Mouse (Mus musculus) myocyte (in vitro differentiated cells): ENCODE measurements around the gene Traf4.

Experiments used
- E2F4 ChIP-seq: IDR thresholded peaks from one replicate; pipeline ENCODE4 v1.6.1; 2011; ENCODE audit warnings: mild to moderate bottlenecking, control low read depth, moderate library complexity; ENCODE audit not compliant: insufficient read depth
- MAX ChIP-seq: IDR thresholded peaks from one replicate; pipeline ENCODE4 v1.6.1; 2011; ENCODE audit warnings: low read depth, mild to moderate bottlenecking, control low read depth
- MYOD1 ChIP-seq, 3 experiments: IDR thresholded peaks; one replicate each; pipeline ENCODE4 v1.6.1; 2011; ENCODE audit warnings: control low read depth in 2 of 3, low read depth in 2 of 3, mild to moderate bottlenecking in 2 of 3, moderate library complexity in 1 of 3; ENCODE audit not compliant: insufficient read length in 2 of 3, control insufficient read depth in 1 of 3
- MYOG ChIP-seq, 3 experiments: IDR thresholded peaks; one replicate each; pipeline ENCODE4 v1.6.1; 2011; ENCODE audit warnings: control low read depth in 2 of 3, low read depth in 2 of 3, mild to moderate bottlenecking in 2 of 3; ENCODE audit not compliant: insufficient read length in 2 of 3, control insufficient read depth in 1 of 3, insufficient read depth in 1 of 3
- POLR2A ChIP-seq: IDR thresholded peaks from one replicate; pipeline ENCODE4 v1.6.1; 2011; ENCODE audit warnings: low read depth, mild to moderate bottlenecking, control low read depth, moderate library complexity; ENCODE audit not compliant: insufficient read length
- POLR2AphosphoS2 ChIP-seq: IDR thresholded peaks from one replicate; pipeline ENCODE4 v1.6.1; 2011; ENCODE audit warnings: low read depth, control low read depth; ENCODE audit not compliant: insufficient read length
- USF1 ChIP-seq: IDR thresholded peaks from one replicate; pipeline ENCODE4 v1.6.1; 2011; ENCODE audit warnings: low read depth, mild to moderate bottlenecking, control low read depth, moderate library complexity

DNA sequence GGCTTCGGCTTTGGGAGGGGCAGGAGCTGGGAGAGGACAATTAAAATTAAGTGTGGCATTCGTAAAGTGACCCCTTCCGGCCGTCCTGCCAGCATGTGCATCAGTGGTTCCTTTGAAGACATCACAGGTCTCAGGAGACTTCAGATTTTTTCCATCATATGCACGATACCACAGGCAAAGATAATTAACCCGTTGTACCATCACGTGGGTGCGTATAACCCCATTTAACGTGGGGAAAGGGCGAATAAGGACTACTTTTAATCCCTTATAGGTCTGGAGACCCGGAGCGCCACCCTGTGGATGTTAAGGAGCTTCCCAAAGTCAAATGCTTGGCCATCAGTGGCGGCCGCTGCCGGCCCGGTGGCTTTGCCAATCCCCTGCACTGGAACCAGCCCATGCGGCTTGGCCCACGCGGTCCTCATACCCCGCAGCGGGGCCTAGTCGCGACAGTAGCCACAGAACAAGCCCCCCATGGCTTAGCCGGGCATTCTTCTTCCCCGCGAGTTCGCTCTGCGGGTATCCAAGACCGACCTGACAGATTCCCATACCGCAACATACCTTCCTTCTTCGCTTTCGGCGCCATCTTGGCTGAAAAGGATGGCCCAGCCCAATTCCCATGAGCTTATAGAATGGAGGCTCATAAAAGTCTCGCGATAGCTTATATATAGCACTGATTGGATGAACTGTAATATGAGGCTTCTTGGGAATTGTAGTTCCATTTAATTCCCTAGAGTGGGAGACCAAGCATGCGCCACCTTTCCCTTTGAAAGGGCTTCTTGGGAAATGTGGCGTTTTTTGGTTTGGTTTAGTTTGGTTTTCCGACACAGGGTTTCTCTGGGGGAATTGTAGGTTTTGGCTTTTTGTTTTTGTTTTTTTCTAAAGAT is 17.8 kb upstream of the Traf4 start, which contains the start of gene Rpl23a:
- peak in 1 of 3 experiments; percentile 17 for TF ChIP-seq MYOD1 (IDR thresholded peaks at IDR 0.05; ENCODE audit: control insufficient read depth in 1 of 3, insufficient read length in 2 of 3, low read depth in 2 of 3)
- peak; percentile 73 for TF ChIP-seq POLR2A
- no peak for TF ChIP-seq MAX
- no peak for TF ChIP-seq E2F4
- TF ChIP-seq MYOG (IDR thresholded peaks at IDR 0.05; ENCODE audit: control insufficient read depth in 1 of 3, insufficient read depth in 1 of 3, insufficient read length in 2 of 3, low read depth in 2 of 3): no peak
- no peak for TF ChIP-seq USF1
- TF ChIP-seq POLR2AphosphoS2: peak; percentile 87
